Mouse (Mus musculus) MEL (cell line): ENCODE measurements around the gene Smim20. TPM values are rescaled to one million over a fixed set of nuclear protein-coding genes. Genes with fewer than 3 reads are reported as not detected.
A peak's percentile ranks its signal among the peaks of the same experiment; 100 is the strongest.

Experiments
- DNase-seq: peaks from one replicate; pipeline ENCODE4 v3.0.0; 2011; ENCODE audit warnings: low read depth, low spot score
- H3K27ac ChIP-seq: 2 replicates; pipeline ENCODE4 v1.5.1; 2012; ENCODE audit warnings: low read depth, mild to moderate bottlenecking, control low read depth, low read length, moderate library complexity; ENCODE audit not compliant: control insufficient read depth
- H3K27me3 ChIP-seq, 2 experiments: fragments of 150-350 bp in 1 of 2; sonication (generic) in 1 of 2; 2 replicates each; pipeline ENCODE4 v1.6.1; 2012; ENCODE audit warnings: low read length in 2 of 2, mild to moderate bottlenecking in 2 of 2, improper control_type of control experiment in 1 of 2, moderate library complexity in 1 of 2; ENCODE audit not compliant: insufficient read depth in 2 of 2, control insufficient read depth in 1 of 2
- H3K36me3 ChIP-seq, 2 experiments: 2 replicates each; pipeline ENCODE4 v1.6.1; 2012 to 2014; ENCODE audit warnings: low read length in 2 of 2, improper control_type of control experiment in 1 of 2, inconsistent platforms in 1 of 2, mild to moderate bottlenecking in 1 of 2; ENCODE audit not compliant: insufficient read depth in 2 of 2, control insufficient read depth in 1 of 2
- H3K4me1 ChIP-seq, 2 experiments: fragments of 150-350 bp in 1 of 2; sonication (generic) in 1 of 2; 2 replicates each; pipeline ENCODE4 v1.6.1; 2012; ENCODE audit warnings: low read length in 2 of 2, improper control_type of control experiment in 1 of 2, mild to moderate bottlenecking in 1 of 2; ENCODE audit not compliant: insufficient read depth in 2 of 2, control insufficient read depth in 1 of 2
- H3K4me3 ChIP-seq, 2 experiments: fragments of 150-350 bp in 1 of 2; sonication (generic) in 1 of 2; 2 replicates each; pipeline ENCODE4 v1.5.1; 2012; ENCODE audit warnings: low read depth in 2 of 2, low read length in 2 of 2, mild to moderate bottlenecking in 2 of 2, moderate library complexity in 2 of 2, control low read depth in 1 of 2, improper control_type of control experiment in 1 of 2; ENCODE audit not compliant: control insufficient read depth in 1 of 2, insufficient read depth in 1 of 2
- H3K79me2 ChIP-seq: 2 replicates; pipeline ENCODE4 v1.6.1; 2012; ENCODE audit warnings: mild to moderate bottlenecking, low read length, moderate library complexity; ENCODE audit not compliant: control insufficient read depth, poor library complexity, insufficient read depth
- H3K9ac ChIP-seq: 2 replicates; pipeline ENCODE4 v1.6.1; 2012; ENCODE audit warnings: low read depth, mild to moderate bottlenecking, control low read depth, low read length, moderate library complexity; ENCODE audit not compliant: control insufficient read depth, poor library complexity, severe bottlenecking
- H3K9me3 ChIP-seq: fragments of 150-350 bp; sonication (generic); replicated peaks from 2 replicates; pipeline ENCODE4 v1.6.1; 2012; ENCODE audit warnings: mild to moderate bottlenecking, low read length, improper control_type of control experiment, moderate library complexity; ENCODE audit not compliant: insufficient read depth
- BHLHE40 ChIP-seq: IDR thresholded peaks from 2 replicates; pipeline ENCODE4 v1.6.1; 2012; ENCODE audit warnings: low read depth, mild to moderate bottlenecking, inconsistent platforms, low read length, improper control_type of control experiment, borderline replicate concordance
- CHD1 ChIP-seq: IDR thresholded peaks from 2 replicates; pipeline ENCODE4 v1.6.1; 2012; ENCODE audit warnings: low read depth, mild to moderate bottlenecking, inconsistent platforms, low read length, improper control_type of control experiment
- CTCF ChIP-seq, 3 experiments: IDR thresholded peaks in 2 of 3; conservative IDR thresholded peaks in 1 of 3; 2 replicates each; pipeline ENCODE4 v1.5.1; 2011 to 2012; ENCODE audit warnings: low read length in 3 of 3, low read depth in 2 of 3, mild to moderate bottlenecking in 2 of 3, improper control_type of control experiment in 1 of 3, inconsistent platforms in 1 of 3, mixed read lengths in 1 of 3, moderate library complexity in 1 of 3; ENCODE audit not compliant: control insufficient read depth in 1 of 3, insufficient read depth in 1 of 3, poor library complexity in 1 of 3, severe bottlenecking in 1 of 3
- E2F4 ChIP-seq: IDR thresholded peaks from 2 replicates; pipeline ENCODE4 v1.6.1; 2011; ENCODE audit warnings: low read depth, low read length, improper control_type of control experiment, borderline replicate concordance
- EP300 ChIP-seq, 2 experiments: IDR thresholded peaks; 2 replicates each; pipeline ENCODE4 v1.6.1; 2011; ENCODE audit warnings: improper control_type of control experiment in 2 of 2, low read length in 2 of 2, low read depth in 1 of 2, mild to moderate bottlenecking in 1 of 2
- ETS1 ChIP-seq: IDR thresholded peaks from 2 replicates; pipeline ENCODE4 v1.6.1; 2012; ENCODE audit warnings: low read depth, mild to moderate bottlenecking, inconsistent platforms, low read length, improper control_type of control experiment, moderate library complexity
- GABPA ChIP-seq: IDR thresholded peaks from 2 replicates; pipeline ENCODE4 v1.6.1; 2012; ENCODE audit warnings: low read depth, mild to moderate bottlenecking, inconsistent platforms, low read length, improper control_type of control experiment, moderate library complexity
- GATA1 ChIP-seq: IDR thresholded peaks from 2 replicates; pipeline ENCODE4 v1.6.1; 2011; ENCODE audit warnings: low read depth, low read length, improper control_type of control experiment
- HCFC1 ChIP-seq: IDR thresholded peaks from 2 replicates; pipeline ENCODE4 v1.6.1; 2012; ENCODE audit warnings: low read depth, mild to moderate bottlenecking, inconsistent platforms, low read length, improper control_type of control experiment, moderate library complexity
- KAT2A ChIP-seq: conservative IDR thresholded peaks from 2 replicates; pipeline ENCODE4 v1.6.1; 2012; ENCODE audit warnings: low read depth, low read length, improper control_type of control experiment, inconsistent platforms
- MAFK ChIP-seq: IDR thresholded peaks from 2 replicates; pipeline ENCODE4 v1.6.1; 2011; ENCODE audit warnings: low read depth, mild to moderate bottlenecking, low read length, improper control_type of control experiment, borderline replicate concordance
- MAZ ChIP-seq: IDR thresholded peaks from 2 replicates; pipeline ENCODE4 v1.6.1; 2012; ENCODE audit warnings: low read depth, mild to moderate bottlenecking, inconsistent platforms, low read length, improper control_type of control experiment
- MEF2A ChIP-seq: IDR thresholded peaks from 2 replicates; pipeline ENCODE4 v1.6.1; 2014; ENCODE audit warnings: low read depth, mild to moderate bottlenecking, inconsistent platforms, low read length, improper control_type of control experiment; ENCODE audit not compliant: poor library complexity, insufficient replicate concordance, severe bottlenecking; ENCODE audit errors: extremely low read depth
- MXI1 ChIP-seq: IDR thresholded peaks from 2 replicates; pipeline ENCODE4 v1.6.1; 2011; ENCODE audit warnings: mild to moderate bottlenecking, low read depth, low read length, improper control_type of control experiment
- NELFE ChIP-seq: IDR thresholded peaks from 2 replicates; pipeline ENCODE4 v1.6.1; 2011; ENCODE audit warnings: low read depth, low read length, improper control_type of control experiment
- POLR2AphosphoS2 ChIP-seq: IDR thresholded peaks from 2 replicates; pipeline ENCODE4 v1.6.1; 2011; ENCODE audit warnings: low read length, improper control_type of control experiment
- POLR2AphosphoS5 ChIP-seq: IDR thresholded peaks from 2 replicates; pipeline ENCODE4 v1.6.1; 2012; ENCODE audit warnings: low read depth, borderline replicate concordance, mild to moderate bottlenecking, inconsistent platforms, low read length, moderate library complexity, mixed read lengths
- RAD21 ChIP-seq: IDR thresholded peaks from 2 replicates; pipeline ENCODE4 v1.6.1; 2011; ENCODE audit warnings: mild to moderate bottlenecking, low read depth, low read length, improper control_type of control experiment
- RCOR1 ChIP-seq: IDR thresholded peaks from 2 replicates; pipeline ENCODE4 v1.6.1; 2012; ENCODE audit warnings: low read depth, mild to moderate bottlenecking, inconsistent platforms, low read length, improper control_type of control experiment
- SMC3 ChIP-seq: IDR thresholded peaks from 2 replicates; pipeline ENCODE4 v1.6.1; 2011; ENCODE audit warnings: low read depth, low read length, improper control_type of control experiment
- TAL1 ChIP-seq: IDR thresholded peaks from 2 replicates; pipeline ENCODE4 v1.6.1; 2012; ENCODE audit warnings: mild to moderate bottlenecking, inconsistent platforms, low read length, moderate library complexity, mixed read lengths
- TCF12 ChIP-seq: IDR thresholded peaks from 2 replicates; pipeline ENCODE4 v1.6.1; 2014; ENCODE audit warnings: low read depth, mild to moderate bottlenecking, inconsistent platforms, low read length, improper control_type of control experiment, moderate library complexity
- ZMIZ1 ChIP-seq: IDR thresholded peaks from 2 replicates; pipeline ENCODE4 v1.6.1; 2012; ENCODE audit warnings: low read depth, mild to moderate bottlenecking, inconsistent platforms, low read length, improper control_type of control experiment, moderate library complexity
- ZNF384 ChIP-seq: IDR thresholded peaks from 2 replicates; pipeline ENCODE4 v1.6.1; 2012; ENCODE audit warnings: low read depth, mild to moderate bottlenecking, inconsistent platforms, low read length, improper control_type of control experiment
- polyA plus RNA-seq, 2 experiments: library from polyadenylated mRNA; stranded (reverse) in 1 of 2; unstranded in 1 of 2; fragments of >175 nt in 1 of 2; fragments of >200 nt in 1 of 2; gene quantifications; 2 replicates each; pipeline versions ENCODE4 v1.2.1 to v1.2.4; 2012; ENCODE audit warnings: low replicate concordance in 2 of 2, low read depth in 1 of 2; ENCODE audit not compliant: insufficient read length in 2 of 2, insufficient read depth in 1 of 2, missing spikeins in 1 of 2
- total RNA-seq: library from RNA; depleted of rRNA; stranded (reverse); fragments of 300-350 nt; gene quantifications from 2 replicates; pipeline ENCODE4 v1.2.3, GENCODE M21; 2012

Smim20 gene
- total and polyA plus RNA-seq, 3 experiments = 54.5 to 57.7 TPM; not detected in 1

DNA sequence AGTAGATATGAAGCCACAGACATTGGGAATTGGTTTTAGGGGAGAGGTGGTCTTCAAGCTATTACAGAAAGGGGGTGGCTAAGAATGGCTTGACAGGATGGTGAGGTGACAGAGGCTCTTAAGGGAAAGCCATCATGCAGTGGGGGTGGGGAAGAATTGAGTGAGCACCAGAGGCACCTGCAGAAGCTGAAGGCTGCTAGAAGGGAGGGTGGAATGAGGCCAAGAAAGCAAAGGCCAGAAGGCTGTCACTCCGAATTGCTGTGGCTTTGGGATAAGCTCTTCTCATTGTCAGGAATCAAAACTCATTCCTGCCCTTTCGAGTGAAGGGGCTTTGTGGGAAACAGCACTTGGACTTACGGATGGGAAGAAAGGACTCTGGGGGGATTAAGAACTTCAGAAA is 12.1 kb upstream of the Smim20 start:
- Histone ChIP-seq H3K4me3 (no peak overlapping the region), H3K27ac (no peak overlapping the region), H3K9ac (no peak overlapping the region), H3K36me3 (no peaks in the 10 kb centered on the region), H3K9me3 (no peaks in the 10 kb centered on the region), H3K79me2 (no peaks in the 10 kb centered on the region), H3K27me3 (no peaks in the 10 kb centered on the region), H3K4me1 (no peaks in the 10 kb centered on the region)
- TF ChIP-seq MAFK = no peak
- no peak for TF ChIP-seq MXI1
- TF ChIP-seq HCFC1 = no peak
- TF ChIP-seq TAL1 = no peak
- TF ChIP-seq E2F4 = no peak
- TF ChIP-seq RCOR1 = no peak
- TF ChIP-seq GATA1 = no peak
- no peak for TF ChIP-seq POLR2AphosphoS2
- TF ChIP-seq CTCF (IDR thresholded peaks at IDR 0.05 in 2 of 3, conservative IDR thresholded peaks at IDR 0.05 in 1 of 3; ENCODE audit: control insufficient read depth in 1 of 3, insufficient read depth in 1 of 3, low read depth in 2 of 3, low read length in 3 of 3, poor library complexity in 1 of 3, severe bottlenecking in 1 of 3) = no peak
- TF ChIP-seq TCF12 = no peak
- no peak for TF ChIP-seq BHLHE40
- TF ChIP-seq CHD1 = no peak
- TF ChIP-seq MEF2A = no peak
- no peak for TF ChIP-seq NELFE
- no peak for TF ChIP-seq MAZ
- TF ChIP-seq SMC3 = no peak
- no peak for TF ChIP-seq ETS1
- no peak for TF ChIP-seq KAT2A
- TF ChIP-seq ZNF384 = no peak
- no peak for DNase-seq

DNA sequence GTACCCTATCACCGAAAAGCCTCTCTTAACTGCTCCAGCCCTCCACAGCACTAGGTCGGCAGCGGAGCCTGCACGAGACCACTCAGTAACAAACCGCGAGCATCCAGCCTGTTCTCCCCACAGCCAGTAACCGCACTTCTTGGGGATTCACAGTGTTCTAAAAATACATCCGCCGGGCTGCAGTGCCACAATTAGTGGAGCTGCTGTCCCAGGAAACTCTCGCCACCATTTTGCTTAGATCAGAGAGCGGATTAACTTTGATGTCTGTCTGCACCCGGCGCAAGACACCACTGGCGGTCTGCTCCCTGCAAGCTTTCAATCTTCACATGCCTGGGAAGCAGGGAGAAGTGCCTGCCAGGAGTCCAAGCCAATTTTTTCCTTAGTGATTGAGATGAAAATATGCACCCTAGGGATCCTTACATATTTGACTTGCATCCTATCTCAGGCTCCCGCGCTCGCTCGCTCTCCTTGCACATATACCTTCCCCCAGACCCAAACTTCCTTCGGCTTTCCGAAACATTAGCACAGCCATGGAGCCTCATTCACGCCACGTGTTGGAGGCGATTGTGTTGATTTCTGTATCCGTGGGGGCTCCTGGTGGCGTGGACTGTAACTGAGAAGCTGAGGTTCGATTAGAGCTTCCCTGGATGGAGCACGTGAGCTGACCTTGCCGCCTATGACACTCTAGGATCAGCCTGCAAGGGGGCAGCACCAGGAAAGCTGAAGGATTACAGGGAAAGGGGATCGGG is 8.7 kb upstream of the Smim20 start:
- peak overlapping the region; percentile 39 to 43; a peak in 3 of 4 replicates for H3K4me3 ChIP-seq
- TF ChIP-seq ZNF384 = no peak
- TF ChIP-seq GABPA = no peak
- no peak for TF ChIP-seq CTCF (IDR thresholded peaks at IDR 0.05 in 2 of 3, conservative IDR thresholded peaks at IDR 0.05 in 1 of 3; ENCODE audit: control insufficient read depth in 1 of 3, insufficient read depth in 1 of 3, low read depth in 2 of 3, low read length in 3 of 3, poor library complexity in 1 of 3, severe bottlenecking in 1 of 3)
- TF ChIP-seq RAD21 = no peak
- TF ChIP-seq ZMIZ1 = no peak
- TF ChIP-seq TAL1 = no peak
- no peak for TF ChIP-seq POLR2AphosphoS5
- no peak for TF ChIP-seq HCFC1
- no peak for TF ChIP-seq EP300 (IDR thresholded peaks at IDR 0.05; ENCODE audit: low read depth in 1 of 2, low read length in 2 of 2)
- TF ChIP-seq, all 39 proteins: peak for 0
- H3K27ac ChIP-seq = no peak overlapping the region
- H3K9ac ChIP-seq = peak overlapping the region; percentile 11; the same call in 1 of the 2 replicates
- H3K27me3 ChIP-seq = no peaks in the 10 kb centered on the region
- H3K4me1 ChIP-seq = no peaks in the 10 kb centered on the region
- peak; percentile 19 for DNase-seq
- H3K9me3 ChIP-seq = no peaks in the 10 kb centered on the region
- H3K79me2 ChIP-seq = no peaks in the 10 kb centered on the region
- H3K36me3 ChIP-seq = no peaks in the 10 kb centered on the region
